Mouse (Mus musculus) erythroblast, embryonic 14.5 days (primary cell): ENCODE results near the gene Tbck.

ENCODE experiments used
- GATA1 ChIP-seq: IDR thresholded peaks from 2 replicates; pipeline ENCODE4 v1.6.1; 2012; ENCODE audit warnings: low read length, inconsistent platforms, mixed read lengths
- TAL1 ChIP-seq: IDR thresholded peaks from 3 replicates; pipeline ENCODE4 v1.6.1; 2012; ENCODE audit warnings: low read length, inconsistent platforms, mixed read lengths

GRCm38 (mm10) chr3:132786690-132787089, 102.7 kb downstream of the Tbck start:
- TF ChIP-seq GATA1 (no peak), TAL1 (no peak)
